8 mouse cellular contexts compared by ENCODE assay signal in genomic region chr6:124813933-124814332, GRCm38 (mm10). TPM values are rescaled to one million over a fixed set of nuclear protein-coding genes. Genes with fewer than 3 reads are reported as not detected.
DNase-seq lines count a peak whose midpoint lies in the region; ATAC-seq and TF ChIP-seq lines count a peak whose summit lies in the region.

TSS of gene Tpi1 (minus strand) at chr6:124814296.

- H3K9me3 ChIP-seq in G1E (replicated peaks): no peaks in the 10 kb centered on the region
- H3K9me3 ChIP-seq in lung, embryonic 16.5 days (ENCODE audit: control insufficient read depth, low read length): no peaks in the 10 kb centered on the region

- peak; percentile 75 for ATAC-seq in G1E (ENCODE audit: extremely low read depth, insufficient number of reproducible peaks, low FRiP score, poor library complexity, severe bottlenecking)
- peak; percentile 80 to 83 for ATAC-seq in hematopoietic stem cell, adult 5-6 weeks (replicated peaks in 1 of 2; ENCODE audit: insufficient read depth in 1 of 2, low FRiP score in 2 of 2, low TSS enrichment in 1 of 2, low read depth in 1 of 2, poor library complexity in 2 of 2, severe bottlenecking in 2 of 2)
- ATAC-seq in lung, embryonic 16.5 days (ENCODE audit: low read depth): peak; percentile 92

- H3K36me3 ChIP-seq in G1E (replicated peaks): peaks cover 89% of the 10 kb centered on the region
- peaks cover 32% of the 10 kb centered on the region for H3K36me3 ChIP-seq in lung, embryonic 16.5 days (ENCODE audit: control insufficient read depth, insufficient read depth, low read length)

- H3K4me2 ChIP-seq in lung, embryonic 16.5 days (ENCODE audit: low read depth, low read length): peak within 1 kb of the TSS; percentile 78

- under 1% methylated on average over 22 of the region's 22 CpGs for WGBS in cerebellum, adult 2 months
- under 1% methylated on average over 22 of the region's 22 CpGs for WGBS in lung, embryonic 16.5 days

- H3K9ac ChIP-seq in lung, embryonic 16.5 days (ENCODE audit: low read length): peak within 1 kb of the TSS; percentile 89

- H3K27me3 ChIP-seq in G1E (ENCODE audit: insufficient read depth, low read length): no peaks in the 10 kb centered on the region
- no peaks in the 10 kb centered on the region for H3K27me3 ChIP-seq in cerebellum, adult 2 months (ENCODE audit: control insufficient read depth, insufficient read depth, low read length)
- H3K27me3 ChIP-seq in lung, embryonic 16.5 days (ENCODE audit: control insufficient read depth, insufficient read depth, low read depth, low read length): no peaks in the 10 kb centered on the region

- H3K27ac ChIP-seq in cerebellum, adult 2 months (ENCODE audit: insufficient read depth, low read length): peak within 1 kb of the TSS; percentile 80
- peak within 1 kb of the TSS; percentile 94 for H3K27ac ChIP-seq in lung, embryonic 16.5 days (ENCODE audit: low read length)

- peak within 1 kb of the TSS; percentile 78 for H3K4me3 ChIP-seq in G1E (ENCODE audit: low read depth, low read length)
- peak within 1 kb of the TSS; percentile 83 for H3K4me3 ChIP-seq in cerebellum, adult 2 months (replicated peaks; ENCODE audit: insufficient read depth, low read depth, low read length)
- H3K4me3 ChIP-seq in lung, embryonic 16.5 days (ENCODE audit: low read length): peak within 1 kb of the TSS; percentile 82

- H3K4me1 ChIP-seq in G1E (ENCODE audit: insufficient read depth, low read depth, low read length): peaks cover 52% of the 10 kb centered on the region
- H3K4me1 ChIP-seq in cerebellum, adult 2 months (ENCODE audit: control insufficient read depth, insufficient read depth, low read length): peaks cover 21% of the 10 kb centered on the region
- H3K4me1 ChIP-seq in lung, embryonic 16.5 days (replicated peaks; ENCODE audit: control insufficient read depth, insufficient read depth, low read length): peaks cover 31% of the 10 kb centered on the region

- TF ChIP-seq POLR2A in cerebellum, adult 2 months (IDR thresholded peaks at IDR 0.05; ENCODE audit: borderline replicate concordance, insufficient read depth, low read length): peak; percentile 99; the same call in 1 of the 2 replicates

- DNase-seq in G1E (ENCODE audit: low spot score): peak; percentile 91
- DNase-seq in cerebellum, adult 2 months: peak; percentile 94
- DNase-seq in forelimb bud, embryonic 11.5 days (ENCODE audit: low read depth, low spot score): peak; percentile 89
- DNase-seq in layer of hippocampus, adult 9-10 months (ENCODE audit: low spot score): peak; percentile 80
- peak; percentile 80 for DNase-seq in ovary, postnatal 10 days (ENCODE audit: low spot score)
- DNase-seq in thymus, postnatal 10 days (ENCODE audit: low spot score in 2 of 2): peak; percentile 66 to 68

- no peak for TF ChIP-seq CTCF in G1E (IDR thresholded peaks at IDR 0.05; ENCODE audit: low read depth, low read length)
- no peak for TF ChIP-seq CTCF in cerebellum, adult 2 months (IDR thresholded peaks at IDR 0.05; ENCODE audit: borderline replicate concordance, insufficient read depth, low read depth, low read length)

RNA-seq across cellular contexts. Expression of gene Tpi1, which starts in this region (rescaled TPM):
- total RNA-seq in G1E (2014; fragmentation: Nextera tagmentation): 601 and 619 TPM in 2 replicates
- 903 and 1,035 TPM in 2 replicates for total RNA-seq in G1E (2017)
- 520 and 701 TPM in 2 replicates for polyA plus RNA-seq in G1E (2012)
- polyA plus RNA-seq in cerebellum, adult 2 months (2012; rRNA removed): 1,162 and 1,205 TPM in 2 replicates
- total RNA-seq in hematopoietic stem cell, adult 5-6 weeks (2017): 193 and 201 TPM in 2 replicates
- polyA plus RNA-seq in lung, embryonic 16.5 days (2015; fragmentation: Nextera tagmentation; extraction: Ambion mirVana): 680 and 700 TPM in 2 replicates

Comparison
In these comparisons a context has a peak if more than half of its experiments do, and no peak if none do; other contexts are left out.
1. Peak in every context shown above with its lines: DNase-seq, ATAC-seq, H3K4me3 ChIP-seq and H3K27ac ChIP-seq.